Mouse (Mus musculus) heart, postnatal 14 days (tissue): ENCODE results near the gene Kansl1. TPM values are rescaled to one million over a fixed set of nuclear protein-coding genes. Genes with fewer than 3 reads are reported as not detected.
A peak's percentile ranks its signal among the peaks of the same experiment; 100 is the strongest.

ENCODE experiments used
- DNase-seq, 2 experiments: peaks; one replicate each; pipeline ENCODE4 v3.0.0; 2021 to 2022
- intact Hi-C: fragments of 180-260 bp; cut with DNase I; formaldehyde crosslinking; loops from one replicate; pipeline ENCODE4 v1.15.1; 2025
- total RNA-seq, 2 experiments: library from RNA; stranded (reverse); gene quantifications; 2 replicates each; pipeline ENCODE4 v1.2.3; 2021

Gene Kansl1
- total RNA-seq, 2 experiments from 2014 or later = 31.6 to 32.3 TPM

DNA sequence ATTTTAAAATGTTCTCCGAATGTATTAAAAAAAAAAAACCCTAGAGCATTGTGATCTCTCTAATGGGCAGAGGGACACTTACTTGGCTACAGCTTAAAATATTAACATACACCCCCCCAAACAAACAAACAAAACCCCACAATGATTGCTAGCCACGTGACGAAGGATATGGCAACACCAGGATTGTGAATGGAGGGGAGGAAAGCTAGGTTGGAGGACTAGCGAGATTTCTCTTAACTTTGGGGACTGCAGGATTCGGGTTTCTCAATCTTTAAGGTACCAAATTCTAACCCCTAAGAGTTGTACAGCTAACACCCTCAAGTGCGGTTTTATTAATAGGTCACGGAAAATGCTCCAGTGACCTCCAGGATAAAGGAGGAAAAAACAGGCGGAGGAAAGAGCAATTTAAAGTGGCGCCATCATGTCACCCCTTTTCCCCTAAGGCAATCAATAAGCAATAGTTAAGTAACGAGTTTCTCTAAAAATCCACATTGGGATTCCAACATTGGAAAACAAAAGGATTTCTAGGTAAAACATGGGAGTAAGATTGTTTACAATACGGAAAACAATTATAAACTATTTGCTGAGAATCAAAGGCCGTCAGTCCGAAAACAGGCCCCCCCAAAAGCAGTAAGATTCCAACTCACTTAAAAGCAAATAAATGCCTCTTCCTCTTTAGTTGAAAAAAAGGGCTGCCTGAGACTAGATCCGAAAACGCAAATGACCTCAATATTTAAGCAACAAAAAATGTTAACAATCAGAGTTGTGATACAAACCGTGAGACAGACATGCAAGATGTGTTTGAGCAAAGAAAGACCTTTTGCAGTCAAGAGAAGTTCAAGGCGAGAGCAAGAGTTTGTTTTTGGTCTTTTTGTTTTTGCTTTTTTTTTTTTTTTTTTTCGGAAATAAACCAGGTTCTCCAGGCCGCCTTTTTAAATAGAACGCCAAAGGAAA, 27.9 kb downstream of the Kansl1 start:
- no peak for DNase-seq
- intact Hi-C loops = loop anchor here (2.0 to 10.0 kb wide), 5 partner anchors 16 to 206 kb away; partner anchors contain the start of gene Mapt

DNA sequence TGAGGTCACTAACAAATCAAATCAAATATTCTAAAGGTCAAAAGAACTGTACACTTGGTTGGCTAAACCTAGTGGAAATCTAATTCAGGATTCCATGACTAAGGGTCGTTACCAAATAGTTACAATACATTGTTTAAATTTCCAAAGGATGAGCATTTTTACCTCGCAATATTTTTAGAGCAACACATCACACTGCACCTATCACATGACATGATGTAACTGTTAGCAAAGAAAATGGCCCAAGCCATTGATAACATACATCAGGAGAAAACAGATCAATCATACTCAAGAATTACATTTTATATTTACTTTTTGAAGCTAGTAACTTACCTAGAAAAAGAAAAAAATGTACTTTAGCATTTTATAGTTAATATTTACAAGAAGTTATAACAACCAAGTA, 29.0 kb downstream of the Kansl1 start:
- intact Hi-C loops = loop anchor here (2.0 to 10.0 kb wide), 5 partner anchors 15 to 205 kb away; partner anchors contain the start of gene Mapt
- no peak for DNase-seq

DNA sequence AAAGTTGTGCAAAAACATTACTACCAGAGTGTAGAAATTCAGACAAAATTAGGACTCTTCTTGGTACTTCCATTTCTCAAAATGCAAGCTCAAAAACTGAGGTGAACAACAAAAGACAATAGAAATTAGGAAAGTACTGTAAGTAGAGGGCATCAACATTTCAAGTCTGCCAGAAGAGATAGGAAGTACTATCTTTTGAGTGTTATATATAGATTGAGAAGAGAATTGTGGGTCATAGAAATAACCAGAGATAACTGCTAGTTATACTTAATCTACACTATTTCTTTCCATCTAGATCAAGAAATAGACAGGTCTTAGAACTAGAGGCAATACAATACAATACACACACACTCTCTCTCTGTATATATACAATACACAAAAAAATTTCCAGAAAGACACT, 30.2 kb downstream of the Kansl1 start:
- DNase-seq = no peak
- intact Hi-C loops = no loop called here

DNA sequence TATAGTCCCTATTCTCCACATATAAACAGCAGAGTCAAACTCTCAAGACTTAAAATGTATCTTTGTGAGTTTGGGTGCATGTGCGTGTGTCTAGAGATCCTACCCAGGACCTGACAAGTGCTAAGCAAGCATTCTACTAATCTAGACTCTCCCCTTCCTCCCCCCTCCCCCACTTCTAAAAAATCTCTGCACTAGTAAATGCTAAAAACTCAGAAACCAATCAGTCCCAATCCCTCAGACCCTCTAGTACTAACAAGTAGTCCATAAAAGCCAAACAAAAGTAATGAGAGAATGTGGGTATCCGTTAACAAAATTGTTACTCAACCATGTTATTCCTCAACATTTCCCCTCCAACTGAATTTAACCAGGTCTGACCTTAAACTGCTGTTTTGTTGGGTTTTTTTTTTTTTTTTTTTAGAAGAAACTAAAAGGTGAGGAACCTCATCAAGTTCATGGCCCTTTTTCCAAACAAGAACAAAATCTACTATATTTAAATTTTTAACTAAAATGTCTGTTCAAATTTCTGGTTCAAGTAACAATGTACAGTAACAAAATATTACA, 32.2 kb downstream of the Kansl1 start:
- intact Hi-C loops = no loop called here
- DNase-seq = no peak

DNA sequence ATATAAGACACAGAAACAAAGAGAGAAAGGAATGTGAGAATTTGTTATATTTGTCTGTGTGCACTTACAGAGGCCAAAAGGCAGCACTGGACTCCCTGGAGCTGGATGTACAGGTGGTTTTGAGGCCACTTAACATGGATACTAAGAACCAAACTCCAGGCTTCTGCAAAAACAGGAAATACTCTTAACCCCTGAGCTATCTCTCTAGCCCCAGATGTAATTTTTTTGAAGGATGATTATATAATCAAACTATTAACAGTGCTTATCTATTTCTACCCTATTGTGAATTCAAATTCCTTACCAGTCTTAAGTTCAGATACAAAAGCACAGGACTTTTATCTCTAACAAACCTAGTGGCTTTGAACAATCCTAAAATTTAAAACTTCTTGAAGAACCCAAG, 32.9 kb downstream of the Kansl1 start:
- intact Hi-C loops = no loop called here
- DNase-seq = no peak

DNA sequence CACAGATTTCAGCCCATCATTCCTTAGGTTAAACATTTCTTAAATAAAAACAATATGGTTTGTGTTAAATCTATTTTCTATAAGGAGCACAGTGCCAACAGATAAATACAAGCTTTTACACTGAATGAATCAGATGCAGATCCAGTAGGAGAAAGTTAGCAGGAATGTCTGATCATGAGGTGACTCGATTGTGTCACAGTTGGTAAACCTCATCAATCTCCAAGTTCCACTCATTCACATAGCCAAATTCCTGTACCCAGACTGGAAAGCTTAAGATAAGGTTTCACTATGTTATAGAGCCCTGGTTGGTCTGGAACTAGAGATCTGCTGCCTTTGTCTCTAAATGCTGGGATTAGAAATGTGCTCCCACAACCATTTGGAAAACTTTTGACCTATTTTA, 33.5 kb downstream of the Kansl1 start:
- no peak for DNase-seq
- intact Hi-C loops = no loop called here

DNA sequence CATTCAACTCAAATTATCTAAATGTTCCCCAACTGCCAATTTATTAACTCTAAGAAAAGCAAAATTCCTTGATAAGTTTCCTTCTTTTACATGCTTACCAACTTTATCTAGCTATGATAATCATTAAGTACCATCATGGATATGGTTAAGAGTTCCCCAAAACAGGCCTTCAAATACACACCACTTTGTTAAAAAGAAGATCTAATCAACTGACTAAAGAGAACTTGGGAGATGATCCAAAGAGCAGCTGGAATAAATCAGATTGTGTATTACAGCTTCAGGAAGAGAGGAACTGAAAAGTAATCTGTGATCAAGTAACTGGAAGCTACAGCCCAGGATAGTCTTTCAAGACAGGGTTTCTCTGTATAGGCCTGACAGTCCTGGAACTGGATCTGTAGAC, 36.4 kb downstream of the Kansl1 start:
- intact Hi-C loops = no loop called here
- no peak for DNase-seq

DNA sequence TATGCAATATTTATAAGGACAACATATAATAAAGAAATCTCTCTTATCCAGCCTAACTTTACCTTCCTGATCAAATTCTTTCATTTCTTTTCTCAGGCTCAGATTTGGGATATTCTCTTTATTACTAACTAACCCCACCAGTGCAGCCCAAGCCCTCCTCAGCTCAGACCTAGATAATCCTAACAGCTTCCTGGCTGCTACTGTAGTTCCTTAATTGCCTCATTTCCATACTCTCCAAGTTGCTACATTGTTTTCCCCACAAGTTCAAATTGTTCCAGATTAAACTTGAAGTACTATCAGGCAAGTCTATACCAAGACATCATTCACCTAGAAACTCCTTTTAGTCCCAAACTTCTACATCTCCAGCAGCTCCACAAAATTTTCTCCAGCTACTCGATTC, 36.9 kb downstream of the Kansl1 start:
- intact Hi-C loops = no loop called here

DNA sequence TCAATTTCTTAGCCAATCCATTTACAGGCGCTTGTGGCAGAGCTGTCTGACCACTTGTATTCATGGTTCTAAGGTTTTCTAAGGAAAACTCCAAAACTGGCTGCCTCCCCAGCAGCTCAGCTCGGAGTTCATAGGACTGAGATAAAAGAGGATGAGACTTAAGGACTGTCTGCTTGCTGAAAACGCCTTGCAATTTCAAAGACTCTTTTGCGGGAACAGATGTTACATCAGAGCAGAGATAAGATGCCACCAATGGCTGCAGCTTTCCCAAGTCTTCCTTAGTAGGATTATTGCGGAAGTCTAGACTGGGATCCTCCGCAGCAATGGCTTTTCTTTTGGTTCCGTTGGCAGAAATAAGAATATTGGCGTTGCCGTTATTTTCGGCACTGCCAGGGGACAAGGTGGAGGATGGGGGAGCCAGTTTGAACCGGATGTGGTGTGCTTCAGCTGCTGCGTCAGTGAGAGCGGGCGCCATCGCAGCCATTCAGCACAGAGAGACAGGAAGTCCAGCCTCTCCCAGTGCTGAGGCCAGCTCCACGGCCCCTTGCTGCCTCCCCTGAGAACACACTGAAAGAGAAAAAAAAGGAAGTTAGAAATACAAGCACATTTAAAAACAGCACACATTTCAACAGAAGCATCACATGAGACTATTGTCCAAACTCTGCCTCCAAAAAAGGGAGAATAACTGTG, 43.8 kb downstream of the Kansl1 start:
- DNase-seq = peak; percentile 37 to 43
- intact Hi-C loops = loop anchor here (2.0 kb wide), 1 partner anchor 16 kb away; no protein-coding TSS in a partner anchor

More for the DNA sequence above, 36.9 kb downstream of the Kansl1 start:
- no peak for DNase-seq

DNA sequence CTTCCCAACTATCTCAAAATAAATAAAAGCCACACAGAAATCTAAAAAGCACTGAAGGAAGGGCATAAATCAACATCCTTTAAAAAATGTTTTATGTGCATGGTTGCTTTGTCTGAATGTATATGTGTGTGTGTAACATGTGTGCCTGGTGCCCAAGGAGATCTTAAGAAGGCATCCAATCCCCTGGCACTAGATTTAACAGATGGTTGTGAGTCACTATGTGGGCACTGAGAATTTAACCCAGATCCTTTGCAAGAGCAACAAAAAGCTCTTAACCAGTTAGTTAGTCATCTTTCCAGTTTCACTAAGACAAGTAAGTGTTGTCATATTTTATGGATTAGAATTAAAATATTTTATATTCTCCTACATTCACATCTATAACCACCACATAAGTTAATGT, 56.4 kb downstream of the Kansl1 start:
- intact Hi-C loops = no loop called here
- no peak for DNase-seq

DNA sequence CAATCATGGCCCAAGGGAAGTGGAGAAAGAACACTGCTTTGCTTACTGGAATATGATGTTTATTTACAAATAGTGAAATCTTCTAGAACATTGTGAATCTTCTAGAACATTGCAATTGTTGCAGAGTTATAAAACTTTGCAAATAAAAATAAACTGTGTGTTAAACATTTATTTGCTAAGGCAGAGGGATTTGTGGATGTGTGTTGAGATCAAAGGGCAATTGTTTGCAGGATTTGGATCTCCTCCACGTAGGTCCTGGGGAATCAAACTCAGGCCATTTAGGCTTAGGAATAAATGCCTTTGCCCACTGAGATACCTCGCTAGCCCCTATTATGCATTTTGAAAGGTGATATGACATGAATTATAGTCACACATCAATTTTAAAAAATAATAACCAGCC, 61.3 kb downstream of the Kansl1 start:
- intact Hi-C loops = no loop called here
- DNase-seq = no peak

DNA sequence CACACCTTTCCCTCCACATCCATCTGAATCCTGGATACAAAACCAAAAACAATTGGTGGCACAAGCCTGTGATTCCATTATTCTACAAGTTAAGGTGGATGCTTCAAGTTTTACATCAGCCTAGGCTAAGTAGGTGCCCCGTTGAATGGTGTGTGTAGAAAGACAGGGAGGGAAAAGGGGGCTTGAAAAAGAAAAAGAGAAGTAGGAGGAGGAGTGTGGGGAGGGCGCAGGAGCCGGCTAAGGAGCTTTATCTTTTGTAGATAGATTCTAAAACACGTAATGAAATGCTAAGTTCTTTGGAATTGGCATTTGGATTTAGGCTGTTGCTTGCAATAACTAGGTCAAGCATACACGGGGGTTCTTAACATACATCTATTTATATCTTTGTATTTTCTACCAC, 67.7 kb downstream of the Kansl1 start:
- intact Hi-C loops = no loop called here

DNA sequence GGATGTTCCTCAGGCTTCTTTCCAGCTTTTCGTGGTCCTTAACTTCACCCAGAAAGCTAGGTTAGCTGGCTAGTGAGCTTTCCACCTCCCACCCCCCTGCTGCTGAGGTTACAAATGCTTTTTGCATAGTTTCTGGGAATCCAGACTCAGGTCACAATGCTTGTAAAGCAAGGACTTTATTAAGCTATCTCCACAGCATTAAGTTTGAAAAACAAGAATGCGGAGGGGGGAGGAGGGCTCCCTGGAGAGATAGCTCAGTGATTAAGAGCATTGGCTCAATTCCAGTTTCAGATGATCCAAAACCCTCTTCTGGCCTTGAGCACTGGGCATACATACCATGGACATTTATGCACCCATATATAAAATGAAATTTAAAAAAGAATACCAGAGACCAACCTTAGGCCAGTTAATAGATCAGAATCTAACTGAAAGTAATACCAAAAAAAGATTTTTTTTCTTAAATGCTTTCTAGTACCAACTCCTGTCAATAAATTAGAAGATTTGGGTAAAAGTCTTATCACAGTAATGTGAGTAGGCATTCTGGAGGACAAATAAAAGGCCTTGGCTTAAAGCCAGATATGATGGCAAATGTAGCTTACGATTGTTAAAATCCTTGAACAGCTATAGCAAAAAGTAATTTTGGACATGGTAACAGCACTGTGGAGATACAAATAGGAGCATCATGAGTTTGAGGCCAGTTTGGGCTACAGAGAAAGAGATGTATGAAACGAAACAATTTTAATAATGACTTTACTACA, 69.0 kb downstream of the Kansl1 start:
- intact Hi-C loops = no loop called here
- no peak for DNase-seq

More for the DNA sequence above, 67.7 kb downstream of the Kansl1 start:
- no peak for DNase-seq

DNA sequence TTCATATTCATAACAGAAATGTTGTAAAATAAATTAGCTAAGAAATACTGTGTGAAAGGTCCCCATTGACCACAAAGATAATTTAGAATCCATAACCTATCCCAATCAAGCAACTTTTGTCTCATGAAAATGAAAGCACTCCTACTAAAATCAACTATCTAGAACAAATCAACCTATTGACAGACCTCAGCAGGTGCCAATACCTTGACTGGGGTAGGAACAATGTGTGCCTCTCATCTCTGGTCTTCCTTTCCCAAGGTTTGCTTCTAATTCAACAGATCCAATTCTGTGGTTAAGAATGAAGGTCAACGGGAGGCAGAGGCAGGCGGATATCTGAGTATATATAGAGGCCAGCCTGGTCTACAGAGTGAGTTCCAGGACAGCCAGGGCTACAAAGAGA, 73.0 kb downstream of the Kansl1 start:
- DNase-seq = no peak
- intact Hi-C loops = no loop called here

DNA sequence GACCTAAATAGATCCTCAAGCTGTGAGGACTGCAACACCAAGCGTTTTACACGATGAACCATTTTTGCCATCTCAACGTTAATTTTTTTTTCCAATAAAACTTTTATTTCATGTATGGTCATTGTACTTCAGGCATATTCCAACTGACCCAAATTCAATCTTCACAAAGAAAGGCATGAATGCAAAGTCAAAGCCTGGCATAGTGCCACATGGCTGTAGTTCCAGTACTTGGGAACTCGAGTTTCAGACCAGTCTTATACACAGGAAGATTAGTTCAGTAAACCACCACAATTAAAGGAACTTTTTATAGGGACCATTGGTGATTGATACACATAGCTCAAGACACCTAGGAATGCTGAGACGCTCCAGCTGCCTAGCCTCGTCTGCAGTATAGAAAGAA, 75.5 kb downstream of the Kansl1 start:
- peak; percentile 23 to 35 for DNase-seq
- intact Hi-C loops = no loop called here

DNA sequence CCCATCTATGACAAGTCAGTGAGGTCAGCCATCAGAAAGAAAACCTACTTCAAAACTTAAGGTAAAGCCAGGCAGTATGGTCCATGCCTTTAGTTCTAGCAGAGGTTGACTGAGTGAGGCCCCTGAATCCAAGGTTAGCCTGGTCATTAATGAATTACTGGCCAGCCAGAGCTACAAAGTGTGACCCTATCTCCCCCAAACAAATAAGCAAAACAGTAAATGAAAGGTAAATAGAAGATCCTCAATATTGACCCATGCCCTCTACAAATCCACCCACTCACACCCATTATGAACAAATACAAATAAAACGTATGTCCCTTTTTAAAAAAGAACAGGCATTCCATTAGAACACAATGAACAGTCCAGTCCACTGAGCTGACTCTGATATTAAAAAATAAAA, 76.5 kb downstream of the Kansl1 start:
- intact Hi-C loops = no loop called here
- DNase-seq = no peak

DNA sequence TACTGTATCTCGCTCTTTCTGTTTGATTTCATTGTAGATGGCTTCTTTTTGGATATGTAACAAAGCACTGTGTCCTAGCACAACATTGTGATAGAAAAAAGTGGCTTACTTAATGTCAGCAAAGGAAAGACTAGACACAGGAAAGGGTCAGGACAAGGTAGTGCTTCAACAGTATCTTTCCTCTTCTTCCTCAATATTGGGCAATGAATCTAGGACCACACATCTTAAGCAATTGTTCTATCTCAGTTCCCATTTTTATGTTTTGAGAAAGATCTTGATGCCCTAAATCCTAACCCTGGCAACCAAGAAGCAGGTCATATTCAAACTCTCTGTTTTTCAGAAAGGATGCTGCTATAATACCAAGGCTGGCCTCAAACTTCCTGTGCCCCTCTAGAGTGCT, 81.4 kb downstream of the Kansl1 start:
- DNase-seq = no peak
- intact Hi-C loops = no loop called here

DNA sequence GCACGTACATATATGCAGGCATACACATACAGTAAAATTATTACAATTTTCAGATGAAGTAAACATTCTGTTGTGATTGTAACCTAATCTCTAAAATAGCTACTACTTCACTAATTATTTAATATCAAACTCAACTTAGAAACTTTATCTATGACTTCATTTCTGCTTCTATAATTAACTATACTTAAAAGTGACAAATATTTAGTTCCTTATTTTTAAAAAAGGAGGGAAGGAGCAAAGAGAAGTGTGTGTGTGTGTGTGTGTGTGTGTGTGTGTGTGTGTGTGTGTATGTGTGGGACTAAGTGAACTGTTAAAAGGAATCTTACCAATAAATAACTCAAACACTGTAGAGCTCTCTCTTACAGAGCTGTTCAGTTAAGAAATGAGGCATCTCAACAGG, 82.1 kb downstream of the Kansl1 start:
- DNase-seq = no peak
- intact Hi-C loops = no loop called here

DNA sequence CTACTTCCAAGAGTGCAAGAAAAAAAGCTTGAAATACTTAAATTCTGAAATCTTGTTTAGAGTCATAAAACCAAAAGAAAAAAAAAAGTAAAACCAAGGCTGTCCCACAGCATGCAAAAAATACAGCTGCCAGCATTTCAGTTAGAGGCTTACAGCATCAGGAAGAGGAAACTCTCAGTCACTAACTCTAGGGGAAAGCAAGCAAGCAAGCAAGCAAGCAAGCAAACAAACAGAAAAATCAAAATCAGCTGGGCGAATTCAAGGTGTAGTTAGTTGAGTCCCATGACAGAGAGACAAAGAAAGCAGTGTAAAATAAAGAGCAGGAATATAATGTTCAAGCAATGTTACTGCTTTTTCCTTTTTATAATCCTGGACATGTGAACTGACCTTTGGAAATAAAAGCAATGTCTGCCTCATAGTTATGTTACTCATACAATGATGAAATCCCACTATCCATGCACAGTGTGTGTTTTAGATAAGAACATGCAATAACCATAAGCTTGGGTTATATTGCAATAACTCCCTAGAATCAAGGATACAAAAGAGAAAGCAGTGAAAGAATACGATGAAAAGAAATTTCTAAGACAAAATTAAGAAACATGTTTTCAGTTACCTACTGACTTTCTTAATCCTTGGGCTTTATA, 85.4 kb downstream of the Kansl1 start:
- intact Hi-C loops = loop anchor here (5.0 kb wide), 1 partner anchor 59 kb away; no protein-coding TSS in a partner anchor
- no peak for DNase-seq

DNA sequence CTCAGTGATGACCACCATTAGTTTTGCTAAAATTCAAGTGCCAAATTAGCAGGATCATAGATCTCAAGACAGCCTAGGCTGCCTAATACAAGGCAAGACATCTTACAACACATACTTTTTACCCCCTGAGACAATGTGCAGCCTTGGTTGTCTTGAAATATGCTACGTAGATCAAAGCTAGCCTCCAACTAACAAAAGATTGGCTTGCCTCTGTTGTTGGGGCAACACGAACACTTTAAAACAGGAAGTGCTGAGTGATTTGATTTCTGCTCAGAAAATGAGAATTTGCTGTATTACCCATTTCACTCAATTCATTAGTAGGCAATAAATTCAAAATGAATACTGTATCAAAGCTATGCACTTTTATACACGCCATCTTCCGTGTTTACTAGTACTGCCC, 86.8 kb downstream of the Kansl1 start:
- intact Hi-C loops = loop anchor here (5.0 kb wide), 1 partner anchor 60 kb away; no protein-coding TSS in a partner anchor
- no peak for DNase-seq
